Mouse (Mus musculus) midbrain, embryonic 16.5 days (tissue): ENCODE data around the gene Dmrtc2. TPM values are rescaled to one million over a fixed set of nuclear protein-coding genes. Genes with fewer than 3 reads are reported as not detected.

Source experiments
- ATAC-seq: fragments of 200-750 bp; cut with Nextera tagmentation; 2 replicates; pipeline ENCODE4 v1.8.0; 2017; ENCODE audit warnings: moderate TSS enrichment
- H3K27ac ChIP-seq: fragments of 300-500 bp; sonication (generic); 2 replicates; pipeline ENCODE4 v1.5.1; 2014; ENCODE audit warnings: mild to moderate bottlenecking, low read length, mixed read lengths
- H3K27me3 ChIP-seq: fragments of 300-500 bp; sonication (generic); 2 replicates; pipeline ENCODE4 v1.6.1; 2014; ENCODE audit warnings: low read depth, low read length, mixed read lengths; ENCODE audit not compliant: control insufficient read depth, insufficient read depth
- H3K36me3 ChIP-seq: fragments of 300-500 bp; sonication (generic); 2 replicates; pipeline ENCODE4 v1.6.1; 2014; ENCODE audit warnings: mild to moderate bottlenecking, low read length, moderate library complexity, mixed read lengths; ENCODE audit not compliant: control insufficient read depth, insufficient read depth
- H3K4me1 ChIP-seq: fragments of 300-500 bp; sonication (generic); 2 replicates; pipeline ENCODE4 v1.6.1; 2014; ENCODE audit warnings: mild to moderate bottlenecking, low read length, mixed read lengths; ENCODE audit not compliant: control insufficient read depth, insufficient read depth
- H3K4me2 ChIP-seq: fragments of 300-500 bp; sonication (generic); 2 replicates; pipeline ENCODE4 v1.6.1; 2014; ENCODE audit warnings: mild to moderate bottlenecking, low read length, mixed read lengths
- H3K4me3 ChIP-seq: fragments of 300-500 bp; sonication (generic); 2 replicates; pipeline ENCODE4 v1.5.1; 2014; ENCODE audit warnings: low read depth, mild to moderate bottlenecking, low read length, moderate library complexity, mixed read lengths
- H3K9ac ChIP-seq: fragments of 300-500 bp; sonication (generic); 2 replicates; pipeline ENCODE4 v1.6.1; 2014; ENCODE audit warnings: low read depth, low read length, mixed read lengths
- H3K9me3 ChIP-seq: fragments of 300-500 bp; sonication (generic); replicated peaks from 2 replicates; pipeline ENCODE4 v1.6.1; 2014; ENCODE audit warnings: mild to moderate bottlenecking, low read length, mixed read lengths; ENCODE audit not compliant: control insufficient read depth, poor library complexity, severe bottlenecking
- WGBS: fragments of 180-500 bp; shearing (Covaris S2); extraction: QIAGEN DNeasy Blood & Tissue Kit; methylation state at CpG from one replicate; pipeline ENCODE4 v1.1.7; 2014; 5-methylcytosine and 5-hydroxymethylcytosine counted together
- polyA plus RNA-seq: library from polyadenylated mRNA; unstranded; fragments of >200 nt; fragmentation: Nextera tagmentation; extraction: Ambion mirVana; gene quantifications from 2 replicates; pipeline ENCODE4 v1.2.1, GENCODE M21; 2015

Gene Dmrtc2
- polyA plus RNA-seq, 1 experiment from 2014 or later = 0.25 TPM

DNA sequence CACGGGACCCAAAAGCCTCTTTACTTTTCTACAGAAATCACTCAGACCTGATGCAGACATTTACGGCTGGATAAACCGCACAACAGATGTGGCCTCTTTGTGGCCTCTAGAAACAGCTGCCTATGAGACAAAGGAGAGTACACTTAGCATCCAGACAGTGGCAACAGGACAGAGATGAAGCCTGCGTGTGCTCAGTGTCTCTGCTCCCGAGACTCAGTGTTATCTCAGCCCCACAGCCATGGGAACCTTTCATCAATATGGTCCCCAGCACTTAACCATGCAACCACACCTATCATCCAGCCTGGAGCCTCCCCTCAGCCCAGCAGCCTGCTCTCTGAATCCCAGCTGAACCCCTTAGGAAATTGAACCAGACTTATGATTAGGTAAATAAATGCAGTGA is 10.6 kb upstream of the Dmrtc2 start:
- ATAC-seq = no peak
- Histone ChIP-seq H3K4me2 (no peak overlapping the region), H3K27ac (no peak overlapping the region), H3K9ac (no peak overlapping the region), H3K4me1 (no peaks in the 10 kb centered on the region), H3K9me3 (no peaks in the 10 kb centered on the region), H3K4me3 (no peak overlapping the region), H3K27me3 (no peaks in the 10 kb centered on the region), H3K36me3 (no peaks in the 10 kb centered on the region)
- WGBS = 74% methylated on average over 5 of the region's 5 CpGs

DNA sequence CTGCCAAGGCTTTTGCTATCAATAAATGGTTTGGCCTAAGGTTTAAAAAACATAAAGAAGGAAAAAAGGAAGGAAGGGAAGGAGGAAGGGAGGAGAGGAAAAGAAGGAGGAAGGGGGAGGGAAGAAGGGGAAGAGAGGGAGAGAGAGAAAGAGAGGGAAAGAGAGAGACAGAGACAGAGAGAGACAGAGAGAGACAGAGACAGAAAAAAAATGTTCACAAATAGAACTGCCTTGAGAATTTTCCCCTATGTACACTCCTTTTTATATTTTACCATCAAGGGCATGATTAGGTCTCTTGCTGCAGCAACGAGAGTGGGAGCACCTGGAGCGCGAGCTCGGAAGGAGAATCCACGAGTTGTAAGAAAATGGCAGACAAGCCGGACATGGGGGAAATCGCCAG is 7.9 kb upstream of the Dmrtc2 start, which contains the start of gene Gm9844:
TSS of gene Gm9844 (plus strand) at position 301 of the 400 bp plus-strand sequence.
- H3K9me3 ChIP-seq = no peaks in the 10 kb centered on the region
- no peak within 1 kb of the TSS for H3K4me2 ChIP-seq
- H3K9ac ChIP-seq = no peak within 1 kb of the TSS
- WGBS = 88% methylated on average over 7 of the region's 7 CpGs
- H3K4me1 ChIP-seq = no peaks in the 10 kb centered on the region
- H3K4me3 ChIP-seq = no peak within 1 kb of the TSS
- no peaks in the 10 kb centered on the region for H3K36me3 ChIP-seq
- no peak for ATAC-seq
- no peaks in the 10 kb centered on the region for H3K27me3 ChIP-seq
- no peak within 1 kb of the TSS for H3K27ac ChIP-seq

DNA sequence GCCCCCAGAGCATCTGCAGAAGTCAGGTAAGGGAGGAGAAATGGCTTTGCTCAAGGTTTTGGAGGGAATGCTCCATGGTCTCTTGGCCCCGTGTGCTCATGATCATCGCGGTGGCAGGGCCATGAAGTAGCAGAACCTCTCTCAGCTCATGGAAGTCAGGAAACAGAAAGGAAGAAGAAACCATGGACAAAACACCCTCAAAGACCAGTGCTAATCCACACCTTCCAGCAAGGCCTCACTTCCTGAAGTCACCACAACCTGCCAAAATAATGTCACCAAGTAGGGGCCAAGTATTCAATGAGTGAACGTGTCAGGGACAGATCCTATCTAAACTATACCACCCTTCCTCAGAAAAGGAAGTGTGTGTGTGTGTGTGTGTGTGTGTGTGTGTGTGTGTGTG is 7.0 kb upstream of the Dmrtc2 start:
- no peak overlapping the region for H3K4me3 ChIP-seq
- WGBS = 92% methylated on average over 4 of the region's 4 CpGs
- no peak overlapping the region for H3K27ac ChIP-seq
- no peak overlapping the region for H3K9ac ChIP-seq
- H3K4me1 ChIP-seq = no peaks in the 10 kb centered on the region
- no peak overlapping the region for H3K4me2 ChIP-seq
- H3K27me3 ChIP-seq = no peaks in the 10 kb centered on the region
- no peaks in the 10 kb centered on the region for H3K36me3 ChIP-seq
- H3K9me3 ChIP-seq = no peaks in the 10 kb centered on the region
- ATAC-seq = no peak

DNA sequence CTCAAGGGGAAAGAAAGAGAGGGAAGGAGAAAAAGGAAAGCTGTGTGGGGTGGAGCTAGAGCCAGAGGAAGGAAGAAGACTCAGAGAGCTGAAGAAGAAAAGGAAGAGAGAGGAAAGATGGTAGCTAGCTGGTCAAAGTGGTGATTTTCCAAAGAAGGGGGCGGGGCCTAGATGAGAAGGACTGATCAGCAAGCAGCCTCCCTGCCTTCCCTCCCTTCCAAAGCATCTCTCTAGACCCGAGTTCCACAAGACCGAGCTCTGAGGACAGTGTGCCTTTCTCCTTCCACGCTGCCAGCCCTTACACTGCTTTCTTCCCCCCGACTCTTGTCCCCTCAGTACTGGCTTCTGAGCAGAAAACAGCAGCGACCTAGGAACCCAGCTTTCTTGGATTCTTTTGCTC is 5.7 kb upstream of the Dmrtc2 start:
- WGBS = 31% methylated on average over 6 of the region's 6 CpGs
- H3K4me3 ChIP-seq = no peak overlapping the region
- no peak overlapping the region for H3K9ac ChIP-seq
- no peaks in the 10 kb centered on the region for H3K9me3 ChIP-seq
- H3K4me1 ChIP-seq = no peaks in the 10 kb centered on the region
- ATAC-seq = no peak
- no peaks in the 10 kb centered on the region for H3K27me3 ChIP-seq
- no peaks in the 10 kb centered on the region for H3K36me3 ChIP-seq
- H3K4me2 ChIP-seq = no peak overlapping the region
- no peak overlapping the region for H3K27ac ChIP-seq

DNA sequence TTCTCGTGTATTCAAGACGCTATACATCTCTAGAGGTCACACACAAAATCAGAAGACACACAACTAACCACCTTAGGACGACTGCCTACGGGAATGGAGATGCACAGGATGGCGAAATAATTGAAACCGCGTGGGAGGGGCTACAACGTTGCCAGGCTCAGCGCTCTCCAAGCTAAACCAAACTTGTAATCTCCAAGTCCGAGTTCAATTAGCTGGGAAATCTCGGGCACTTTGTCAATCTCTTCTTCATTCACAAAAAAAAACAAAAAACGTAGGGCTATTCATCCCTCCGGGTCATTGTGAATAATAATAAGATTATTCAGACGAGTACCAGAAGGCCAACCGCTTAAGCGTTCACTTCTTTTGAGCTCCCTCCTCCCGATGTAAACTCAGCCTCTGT is 777 bp upstream of the Dmrtc2 start:
- no peak overlapping the region for H3K27ac ChIP-seq
- ATAC-seq = no peak
- H3K4me1 ChIP-seq = no peaks in the 10 kb centered on the region
- no peak overlapping the region for H3K4me3 ChIP-seq
- no peaks in the 10 kb centered on the region for H3K36me3 ChIP-seq
- no peak overlapping the region for H3K4me2 ChIP-seq
- no peaks in the 10 kb centered on the region for H3K9me3 ChIP-seq
- no peak overlapping the region for H3K9ac ChIP-seq
- no peaks in the 10 kb centered on the region for H3K27me3 ChIP-seq
- WGBS = 30% methylated on average over 17 of the region's 17 CpGs

DNA sequence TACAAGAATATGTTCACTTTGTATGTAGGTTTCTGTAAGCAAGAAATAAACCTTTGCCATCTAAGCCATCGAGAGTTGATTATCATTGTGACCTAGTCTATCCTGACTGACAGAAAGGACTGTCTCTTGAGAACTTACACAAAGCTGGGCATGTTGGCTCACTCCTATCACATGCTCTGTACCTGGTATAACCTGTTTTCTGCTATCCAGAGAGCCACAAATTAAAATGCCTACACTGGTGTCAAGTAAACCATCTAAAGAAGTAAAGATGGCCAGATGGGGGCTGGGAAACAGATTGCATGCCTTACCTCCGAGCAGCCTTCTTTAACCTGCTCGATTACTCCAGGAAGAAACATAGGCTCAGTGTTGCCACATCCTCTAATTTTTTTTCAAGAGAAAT is 7.7 kb downstream of the Dmrtc2 start:
- Histone ChIP-seq H3K4me1 (no peaks in the 10 kb centered on the region), H3K36me3 (no peaks in the 10 kb centered on the region), H3K4me3 (no peak overlapping the region), H3K27me3 (no peaks in the 10 kb centered on the region), H3K9ac (no peak overlapping the region), H3K27ac (no peak overlapping the region), H3K9me3 (no peaks in the 10 kb centered on the region), H3K4me2 (no peak overlapping the region)
- WGBS = 88% methylated on average over 3 of the region's 3 CpGs
- no peak for ATAC-seq

DNA sequence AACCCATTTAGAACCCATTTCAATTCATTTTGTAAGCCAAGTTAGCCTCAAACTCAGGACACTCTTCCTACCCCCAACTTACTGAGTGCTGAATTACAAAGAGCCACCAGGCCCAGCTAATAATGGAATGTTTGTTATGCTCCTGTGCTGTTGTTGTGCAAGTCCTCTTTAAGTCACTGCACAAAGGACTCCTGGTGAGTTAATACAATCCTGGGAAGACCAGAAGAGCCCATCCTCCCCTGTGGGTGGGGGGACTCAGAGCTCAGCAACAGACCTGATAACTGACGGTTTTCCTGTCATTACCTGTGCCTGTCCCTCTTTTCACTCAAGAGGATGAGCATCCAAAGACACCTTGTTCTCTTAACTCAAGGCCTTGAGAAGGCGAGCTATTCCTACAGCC is 9.8 kb downstream of the Dmrtc2 start:
- Histone ChIP-seq H3K4me1 (no peaks in the 10 kb centered on the region; the same call in 1 of the 2 replicates), H3K9ac (no peak overlapping the region), H3K9me3 (no peaks in the 10 kb centered on the region), H3K27ac (no peak overlapping the region), H3K4me3 (no peak overlapping the region), H3K27me3 (no peaks in the 10 kb centered on the region), H3K4me2 (no peak overlapping the region), H3K36me3 (no peaks in the 10 kb centered on the region)
- WGBS = 14% methylated on average over 2 of the region's 2 CpGs
- ATAC-seq = no peak

DNA sequence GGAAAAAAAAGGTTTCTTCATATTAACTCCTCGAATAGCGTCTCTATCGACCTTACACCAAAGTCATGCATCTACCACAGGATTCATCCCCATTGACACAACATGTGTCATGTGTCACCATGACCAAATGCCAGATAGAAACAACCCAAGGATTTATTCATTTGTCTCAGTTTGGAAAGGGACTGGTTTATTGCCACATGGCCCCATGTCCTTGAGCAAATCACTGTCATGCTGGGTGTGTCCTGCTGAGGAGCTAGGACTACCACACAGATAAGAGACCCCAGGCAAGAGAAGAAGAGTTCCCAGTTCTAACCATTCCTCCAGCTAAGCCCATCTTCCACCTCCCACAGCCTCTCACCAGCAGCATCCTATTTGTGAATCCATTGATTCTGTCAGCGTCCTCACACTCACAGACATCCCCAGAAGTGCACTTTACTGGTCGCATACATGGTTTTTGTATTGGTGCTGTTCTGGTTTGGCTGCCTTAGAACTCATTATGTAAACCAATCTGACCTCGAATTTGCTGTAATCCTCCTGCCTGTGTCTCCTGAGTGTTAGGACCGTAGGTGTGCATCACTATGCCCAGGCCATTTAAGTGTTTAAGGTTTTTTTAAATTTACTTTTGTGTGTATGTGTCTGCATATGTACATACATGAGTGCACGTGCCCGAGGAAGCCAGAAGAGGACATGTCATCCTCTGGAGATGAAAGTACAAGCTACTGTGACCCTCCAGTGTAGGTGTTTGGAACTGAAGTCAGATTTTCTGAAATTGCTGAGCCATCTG is 12.8 kb downstream of the Dmrtc2 start:
- H3K27me3 ChIP-seq = no peaks in the 10 kb centered on the region
- H3K27ac ChIP-seq = no peak overlapping the region
- ATAC-seq = no peak
- 92% methylated on average over 9 of the region's 9 CpGs for WGBS
- no peak overlapping the region for H3K4me3 ChIP-seq
- peaks cover 19% of the 10 kb centered on the region for H3K4me1 ChIP-seq
- no peak overlapping the region for H3K9ac ChIP-seq
- H3K36me3 ChIP-seq = peaks cover 3% of the 10 kb centered on the region; the same call in 1 of the 2 replicates
- no peaks in the 10 kb centered on the region for H3K9me3 ChIP-seq
- no peak overlapping the region for H3K4me2 ChIP-seq

DNA sequence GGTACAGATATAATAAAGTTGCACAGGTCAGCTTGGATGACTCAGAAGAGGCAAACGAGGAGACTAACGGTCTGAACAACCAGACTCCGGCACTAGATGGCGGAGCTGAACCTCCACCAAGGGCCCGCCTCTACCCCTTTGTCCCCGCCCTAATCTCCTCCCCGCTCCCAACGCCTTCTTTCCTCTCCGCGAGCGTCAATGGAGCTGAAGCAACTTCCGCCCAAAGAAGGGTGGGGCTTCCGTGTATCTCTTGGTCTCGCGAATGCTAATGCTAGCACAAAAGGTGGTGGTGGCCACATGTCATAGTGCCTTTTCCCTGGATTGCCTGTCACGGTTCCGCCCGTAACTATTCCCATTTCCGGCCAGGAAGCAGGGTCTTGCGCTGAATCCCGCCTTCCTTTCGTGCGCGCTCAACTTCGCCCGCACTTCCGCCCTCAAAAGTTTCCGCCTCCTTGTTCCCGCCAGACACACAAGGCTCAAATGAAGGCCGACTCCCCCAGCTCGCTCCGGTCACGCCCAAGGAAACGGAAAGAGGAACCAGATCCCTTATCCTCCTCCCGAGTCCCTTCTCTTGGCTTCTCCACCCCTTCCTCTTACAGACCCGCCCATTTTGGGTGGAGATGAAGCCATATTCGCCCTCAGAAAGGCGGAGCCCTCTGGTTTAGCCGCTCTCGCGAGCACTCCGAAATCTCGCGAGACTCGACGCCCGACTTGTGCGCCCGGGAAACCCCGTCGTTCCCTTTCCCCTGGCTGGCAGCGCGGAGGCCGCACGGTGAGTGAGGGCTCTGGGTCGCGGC is 14.2 kb downstream of the Dmrtc2 start, which contains the start of gene Rps19:
TSS of gene Rps19 (plus strand) at position 476 of the 797 bp plus-strand sequence.
- under 1% methylated on average over 57 of the region's 57 CpGs for WGBS

More for the DNA sequence above, 14.2 kb downstream of the Dmrtc2 start, which contains the start of gene Rps19:
- H3K4me2 ChIP-seq = peak within 1 kb of the TSS; percentile 84
- no peaks in the 10 kb centered on the region for H3K27me3 ChIP-seq
- H3K4me1 ChIP-seq = peaks cover 19% of the 10 kb centered on the region
- peak within 1 kb of the TSS; percentile 99 for H3K9ac ChIP-seq
- H3K27ac ChIP-seq = peak within 1 kb of the TSS; percentile 85
- peak; percentile 94 for ATAC-seq
- no peaks in the 10 kb centered on the region for H3K9me3 ChIP-seq
- H3K4me3 ChIP-seq = peak within 1 kb of the TSS; percentile 82
- H3K36me3 ChIP-seq = peaks cover 10% of the 10 kb centered on the region; the same call in 1 of the 2 replicates
